Mouse (Mus musculus): ENCODE data around the gene Defa17. TPM values are rescaled to one million over a fixed set of nuclear protein-coding genes. Genes with fewer than 3 reads are reported as not detected.
"Not testable (repeated sequence)": the region's sequence is repeated elsewhere in the genome, so short reads cannot be mapped to it uniquely, and the experiment has no call there.

Gene Defa17
- total RNA-seq (2021): not detected
- long read RNA-seq, experiment 1: 0 reads
- long read RNA-seq, experiment 2: 0 reads

DNA sequence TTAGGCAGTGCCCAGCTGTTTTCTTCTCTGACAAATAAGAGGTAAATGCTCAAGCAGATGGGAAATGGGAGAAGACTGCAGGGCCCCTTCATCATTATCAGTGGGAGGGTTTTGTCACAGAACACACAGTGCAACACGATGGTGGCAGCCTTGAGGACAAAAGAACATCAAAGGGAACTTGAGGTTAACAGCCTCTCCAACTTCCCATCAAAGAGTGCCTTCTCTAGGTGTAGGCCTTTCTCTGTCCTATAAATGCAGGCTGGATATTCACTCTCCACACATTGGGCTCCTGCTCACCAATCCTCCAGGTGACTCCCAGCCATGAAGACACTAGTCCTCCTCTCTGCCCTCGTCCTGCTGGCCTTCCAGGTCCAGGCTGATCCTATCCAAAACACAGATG lies at the start of gene Defa17:
TSS of gene Defa17 (plus strand) at position 301 of the 400 bp plus-strand sequence.
- intact Hi-C loops (cut with DNase I); DNase-seq (ENCODE audit: low spot score in 2 of 2): not testable (repeated sequence)

DNA sequence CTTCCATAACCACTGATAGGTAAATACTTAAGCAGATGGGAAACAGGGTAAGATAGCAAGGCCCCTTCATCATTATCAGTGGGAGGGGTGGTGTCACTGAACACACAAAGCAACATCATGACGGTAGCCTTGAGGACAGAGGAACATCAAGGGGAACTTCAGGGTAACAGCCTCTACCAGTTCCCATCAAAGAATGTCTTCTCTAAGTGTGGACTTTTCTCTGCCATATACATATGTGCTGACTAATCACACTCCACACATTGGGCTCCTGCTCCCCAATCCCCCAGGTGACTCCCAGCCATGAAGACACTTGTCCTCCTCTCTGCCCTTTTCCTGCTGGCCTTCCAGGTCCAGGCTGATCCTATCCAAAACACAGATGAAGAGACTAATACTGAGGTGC lies 37.7 kb upstream of the Defa17 start, which contains the start of gene Defa26:
TSS of gene Defa26 (plus strand) at position 301 of the 400 bp plus-strand sequence.
- DNase-seq (ENCODE audit: low spot score in 2 of 2); intact Hi-C loops (cut with DNase I): not testable (repeated sequence)

DNA sequence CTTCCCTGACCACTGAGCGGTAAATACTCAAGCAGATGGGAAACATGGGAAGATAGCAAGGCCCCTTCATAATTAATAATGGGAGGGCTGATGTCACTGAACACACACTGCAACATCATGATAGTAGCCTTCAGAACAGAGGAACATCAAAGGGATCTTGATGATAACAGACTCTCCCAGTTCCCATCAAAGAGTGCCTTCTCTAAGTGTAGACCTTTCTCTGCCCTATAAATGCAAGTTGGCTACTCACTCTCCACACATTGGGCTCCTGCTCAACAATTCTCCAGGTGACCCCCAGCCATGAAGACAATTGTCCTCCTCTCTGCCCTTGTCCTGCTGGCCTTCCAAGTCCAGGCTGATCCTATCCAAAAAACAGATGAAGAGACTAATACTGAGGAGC lies 9.9 kb downstream of the Defa17 start, which contains the start of gene Defa34:
TSS of gene Defa34 (plus strand) at position 301 of the 400 bp plus-strand sequence.
- intact Hi-C loops (cut with DNase I): not testable (repeated sequence)

DNA sequence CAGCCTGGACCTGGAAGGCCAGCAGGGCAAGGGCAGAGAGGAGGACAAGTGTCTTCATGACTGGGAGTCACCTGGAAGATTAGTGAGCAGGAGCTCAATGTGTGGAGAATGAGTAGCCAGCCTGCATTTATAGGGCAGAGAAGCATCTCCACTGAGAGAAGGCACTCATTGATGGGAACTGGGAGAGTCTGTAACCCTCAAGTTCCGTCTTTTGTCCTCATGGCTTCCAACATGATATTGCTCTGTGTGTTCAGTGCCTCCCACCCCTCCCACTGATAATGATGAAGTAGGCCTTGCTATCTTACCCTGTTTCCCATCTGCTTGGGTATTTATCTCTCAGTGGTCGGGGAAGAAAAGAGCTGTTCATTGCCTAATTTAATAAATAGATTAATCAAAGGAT lies 48.0 kb downstream of the Defa17 start, which contains the start of gene AY761184:
TSS of gene AY761184 (minus strand) at position 101 of the 400 bp plus-strand sequence.
- intact Hi-C loops (cut with DNase I); DNase-seq (ENCODE audit: low spot score in 2 of 2): not testable (repeated sequence)

More for the DNA sequence above, 9.9 kb downstream of the Defa17 start, which contains the start of gene Defa34:
- not testable (repeated sequence) for DNase-seq (ENCODE audit: low spot score in 2 of 2)

Other genes with a start within 250 kb of the Defa17 start
- not detected for gene Defa36, start 228.4 kb upstream of the Defa17 start, total RNA-seq (2021)
- gene Gm7849, start 199.2 kb upstream of the Defa17 start, total RNA-seq (2021): not detected
- not detected for gene Defa20, start 146.5 kb upstream of the Defa17 start, total RNA-seq (2021)
- not detected for gene Defa32, start 126.7 kb upstream of the Defa17 start, total RNA-seq (2021)
- not detected for gene Defa37, start 90.4 kb upstream of the Defa17 start, total RNA-seq (2021)
- gene Defa28, start 72.8 kb upstream of the Defa17 start, total RNA-seq (2021): not detected
- gene Gm7861, start 61.3 kb upstream of the Defa17 start, total RNA-seq (2021): not detected
- gene Defa26, start 37.6 kb upstream of the Defa17 start, total RNA-seq (2021): not detected
- gene Defa34, start 10.0 kb downstream of the Defa17 start, total RNA-seq (2021): not detected
- not detected for gene AY761184, start 47.9 kb downstream of the Defa17 start, total RNA-seq (2021)
- gene Defa24, start 78.7 kb downstream of the Defa17 start, total RNA-seq (2021): not detected
- gene Defb50, start 167.8 kb downstream of the Defa17 start, total RNA-seq (2021): not detected
- gene Defb2, start 184.1 kb downstream of the Defa17 start, total RNA-seq (2021): not detected
- gene Defb10, start 203.1 kb downstream of the Defa17 start, total RNA-seq (2021): not detected
- gene Defb9, start 229.6 kb downstream of the Defa17 start, total RNA-seq (2021): not detected